ENCODE assay signal across 13 mouse cellular contexts in the genomic region with DNA sequence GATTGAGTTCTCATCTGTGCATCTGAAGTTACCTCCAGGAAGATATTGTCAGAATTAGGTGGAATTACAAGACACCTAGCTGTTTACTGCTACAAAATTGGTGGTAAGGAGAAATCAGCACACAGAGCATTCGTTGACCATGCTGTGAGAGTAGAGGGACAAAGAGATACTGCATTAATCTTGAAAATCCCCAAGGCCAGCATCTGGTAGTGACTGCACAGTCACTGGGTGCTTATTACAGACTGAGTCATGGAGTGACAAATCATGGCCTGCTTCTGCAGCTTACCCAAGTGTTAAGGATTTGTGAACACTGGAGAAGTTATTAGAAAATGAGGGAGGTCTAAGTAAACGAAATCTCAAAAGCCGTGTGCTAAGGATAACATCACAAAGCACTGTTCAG. TPM values are rescaled to one million over a fixed set of nuclear protein-coding genes. Genes with fewer than 3 reads are reported as not detected.
"Had no signal": no experiment of that assay in that cellular context is flagged by ENCODE, and none has a peak within 500 bp of the region (broad histone marks: within the 10 kb centered on the region; RNA-seq: fewer than 3 reads in every experiment).

No protein-coding gene starts in this region.

- DNase-seq: liver, postnatal 0 days; lung, adult 2 months; lung, postnatal 14 days; lung, postnatal 36 days; right cerebral cortex, adult 18-20 months; right cerebral cortex, postnatal 25 days; right cerebral cortex, postnatal 4 days; spleen, adult 18-20 months; thymus, adult 18-20 months; thymus, postnatal 14 days; thymus, postnatal 36 days had no signal

RNA-seq across cellular contexts. Expression of a gene that starts 53.0 kb away (rescaled TPM):
- total RNA-seq: megakaryocyte progenitor cell, adult 5-6 weeks; monocyte, adult 5-6 weeks had no signal
